Mouse (Mus musculus) hindbrain, embryonic 11.5 days (tissue): ENCODE measurements around the gene Vill. TPM values are rescaled to one million over a fixed set of nuclear protein-coding genes. Genes with fewer than 3 reads are reported as not detected.

Experiments used
- ATAC-seq: fragments of 200-750 bp; cut with Nextera tagmentation; 2 replicates; pipeline ENCODE4 v1.8.0; 2017; ENCODE audit warnings: mild to moderate bottlenecking, moderate TSS enrichment, moderate library complexity; ENCODE audit not compliant: low FRiP score
- DNase-seq: peaks from one replicate; pipeline ENCODE4 v3.0.0-alpha.2; 2015; ENCODE audit warnings: low spot score
- H3K27ac ChIP-seq: fragments of 300-500 bp; sonication (generic); 2 replicates; pipeline ENCODE4 v1.5.1; 2014; ENCODE audit warnings: mild to moderate bottlenecking, low read depth, low read length
- H3K27me3 ChIP-seq: fragments of 300-500 bp; sonication (generic); 2 replicates; pipeline ENCODE4 v1.6.1; 2014; ENCODE audit warnings: mild to moderate bottlenecking, low read length, moderate library complexity, mixed read lengths; ENCODE audit not compliant: control insufficient read depth, insufficient read depth
- H3K36me3 ChIP-seq: fragments of 300-500 bp; sonication (generic); 2 replicates; pipeline ENCODE4 v1.6.1; 2014; ENCODE audit warnings: mild to moderate bottlenecking, low read length, moderate library complexity, mixed read lengths; ENCODE audit not compliant: control insufficient read depth, insufficient read depth
- H3K4me1 ChIP-seq: fragments of 300-500 bp; sonication (generic); replicated peaks from 2 replicates; pipeline ENCODE4 v1.6.1; 2014; ENCODE audit warnings: low read length, mixed read lengths; ENCODE audit not compliant: control insufficient read depth, insufficient read depth
- H3K4me2 ChIP-seq: fragments of 300-500 bp; sonication (generic); replicated peaks from 2 replicates; pipeline ENCODE4 v1.6.1; 2014; ENCODE audit warnings: mild to moderate bottlenecking, low read depth, low read length
- H3K4me3 ChIP-seq: fragments of 300-500 bp; sonication (generic); 2 replicates; pipeline ENCODE4 v1.5.1; 2014; ENCODE audit warnings: low read depth, low read length
- H3K9ac ChIP-seq: fragments of 300-500 bp; sonication (generic); 2 replicates; pipeline ENCODE4 v1.6.1; 2014; ENCODE audit warnings: low read depth, low read length
- H3K9me3 ChIP-seq: fragments of 300-500 bp; sonication (generic); 2 replicates; pipeline ENCODE4 v1.6.1; 2016; ENCODE audit warnings: low read length; ENCODE audit not compliant: control insufficient read depth
- WGBS: fragments of 180-500 bp; shearing (Covaris S2); extraction: QIAGEN DNeasy Blood & Tissue Kit; methylation state at CpG from one replicate; pipeline ENCODE4 v1.1.7; 2014; 5-methylcytosine and 5-hydroxymethylcytosine counted together
- polyA plus RNA-seq: library from polyadenylated mRNA; unstranded; fragments of >200 nt; fragmentation: Nextera tagmentation; extraction: Ambion mirVana; gene quantifications from 2 replicates; pipeline ENCODE4 v1.2.1, GENCODE M21; 2014

The Vill gene
- polyA plus RNA-seq, 1 experiment from 2014 or later: 7.5 TPM

GRCm38 (mm10) chr9:119082656-119083430 lies 30.3 kb downstream of the Vill start:
- peak overlapping the region; percentile 27; the same call in 1 of the 2 replicates for H3K9ac ChIP-seq
- ATAC-seq: peak; percentile 12; the same call in 1 of the 2 replicates
- no peak for DNase-seq
- 59% methylated on average over 7 of the region's 7 CpGs for WGBS
- no peak overlapping the region for H3K4me3 ChIP-seq
- H3K27ac ChIP-seq: peak overlapping the region; percentile 79
- H3K4me1 ChIP-seq: 0 out of 2 replicates have a peak, but pooled peaks cover 8% of the 10 kb centered on the region
- no peak overlapping the region for H3K4me2 ChIP-seq
- no peaks in the 10 kb centered on the region; the same call in 1 of the 2 replicates for H3K27me3 ChIP-seq
- H3K36me3 ChIP-seq: no peaks in the 10 kb centered on the region
- no peaks in the 10 kb centered on the region for H3K9me3 ChIP-seq

- Histone ChIP-seq H3K9ac (no peak overlapping the region), H3K36me3 (no peaks in the 10 kb centered on the region)
- 87% methylated on average over 10 of the region's 10 CpGs for WGBS
Observed at GRCm38 (mm10) chr9:119083966-119084365, 31.4 kb downstream of the Vill start.

GRCm38 (mm10) chr9:119086451-119086850 lies 33.9 kb downstream of the Vill start:
- Histone ChIP-seq H3K4me2 (no peak overlapping the region), H3K9ac (no peak overlapping the region), H3K4me3 (no peak overlapping the region), H3K36me3 (no peaks in the 10 kb centered on the region), H3K27ac (peak overlapping the region; percentile 9; the same call in 1 of the 2 replicates), H3K27me3 (no peaks in the 10 kb centered on the region; the same call in 1 of the 2 replicates), H3K9me3 (no peaks in the 10 kb centered on the region), H3K4me1 (peaks cover 9% of the 10 kb centered on the region; the same call in 1 of the 2 replicates)
- DNase-seq: no peak
- 62% methylated on average over 1 of the region's 1 CpGs for WGBS
- ATAC-seq: no peak

More at GRCm38 (mm10) chr9:119083966-119084365, 31.4 kb downstream of the Vill start:
- Histone ChIP-seq H3K4me2 (no peak overlapping the region), H3K9me3 (no peaks in the 10 kb centered on the region), H3K27me3 (no peaks in the 10 kb centered on the region; the same call in 1 of the 2 replicates), H3K27ac (no peak overlapping the region), H3K4me3 (no peak overlapping the region), H3K4me1 (0 out of 2 replicates have a peak, but pooled peaks cover 8% of the 10 kb centered on the region)
- ATAC-seq (no peak), DNase-seq (no peak)

GRCm38 (mm10) chr9:119087309-119087708 lies 34.7 kb downstream of the Vill start:
- Histone ChIP-seq H3K9ac (no peak overlapping the region), H3K4me2 (no peak overlapping the region), H3K4me1 (peaks cover 13% of the 10 kb centered on the region), H3K4me3 (no peak overlapping the region), H3K9me3 (no peaks in the 10 kb centered on the region), H3K27ac (no peak overlapping the region), H3K36me3 (no peaks in the 10 kb centered on the region), H3K27me3 (peaks cover 7% of the 10 kb centered on the region)
- no peak for DNase-seq
- ATAC-seq: no peak
- 90% methylated on average over 5 of the region's 5 CpGs for WGBS

- ATAC-seq (peak; percentile 67), DNase-seq (peak; percentile 87)
- H3K4me3 ChIP-seq: peak overlapping the region; percentile 17; the same call in 1 of the 2 replicates
- H3K9me3 ChIP-seq: no peaks in the 10 kb centered on the region
- peaks cover 12% of the 10 kb centered on the region for H3K27me3 ChIP-seq
- H3K4me2 ChIP-seq: peak overlapping the region; percentile 35
- H3K9ac ChIP-seq: no peak overlapping the region
- no peak overlapping the region for H3K27ac ChIP-seq
- 1% methylated on average over 24 of the region's 24 CpGs for WGBS
- no peaks in the 10 kb centered on the region for H3K36me3 ChIP-seq
- peaks cover 13% of the 10 kb centered on the region for H3K4me1 ChIP-seq
Observed at GRCm38 (mm10) chr9:119088148-119088801, 35.7 kb downstream of the Vill start.

GRCm38 (mm10) chr9:119089437-119089836 lies 36.9 kb downstream of the Vill start:
- Histone ChIP-seq H3K27me3 (peaks cover 12% of the 10 kb centered on the region), H3K4me1 (peaks cover 13% of the 10 kb centered on the region), H3K4me2 (no peak overlapping the region), H3K9me3 (no peaks in the 10 kb centered on the region), H3K9ac (no peak overlapping the region), H3K36me3 (no peaks in the 10 kb centered on the region), H3K27ac (no peak overlapping the region), H3K4me3 (no peak overlapping the region)
- DNase-seq (no peak), ATAC-seq (no peak)
- 46% methylated on average over 7 of the region's 7 CpGs for whole genome bisulfite sequencing

- Histone ChIP-seq H3K4me1 (peaks cover 13% of the 10 kb centered on the region), H3K9ac (no peak overlapping the region), H3K4me3 (no peak overlapping the region), H3K27ac (no peak overlapping the region), H3K9me3 (no peaks in the 10 kb centered on the region), H3K36me3 (no peaks in the 10 kb centered on the region), H3K4me2 (no peak overlapping the region), H3K27me3 (peaks cover 12% of the 10 kb centered on the region)
- ATAC-seq (no peak), DNase-seq (no peak)
- WGBS: 94% methylated on average over 5 of the region's 5 CpGs
Observed at GRCm38 (mm10) chr9:119090462-119090861, 37.9 kb downstream of the Vill start.

GRCm38 (mm10) chr9:119091581-119092310 lies 39.2 kb downstream of the Vill start:
- Histone ChIP-seq H3K9me3 (no peaks in the 10 kb centered on the region), H3K9ac (no peak overlapping the region), H3K27me3 (peaks cover 12% of the 10 kb centered on the region), H3K27ac (no peak overlapping the region), H3K4me1 (peaks cover 8% of the 10 kb centered on the region), H3K36me3 (no peaks in the 10 kb centered on the region), H3K4me3 (peak overlapping the region; percentile 58; the same call in 1 of the 2 replicates), H3K4me2 (peak overlapping the region; percentile 79)
- no peak for ATAC-seq
- no peak for DNase-seq
- 57% methylated on average over 12 of the region's 12 CpGs for WGBS
